Mouse (Mus musculus): ENCODE results near the gene Matn1.

GRCm38 (mm10) chr4:130912626-130913025 lies 31.6 kb upstream of the Matn1 start:
- TF ChIP-seq CTCF (IDR thresholded peaks at IDR 0.05; ENCODE audit: low read depth) = no peak
- no peak for TF ChIP-seq EP300 (IDR thresholded peaks at IDR 0.05; ENCODE audit: low read depth)

Measured in liver, embryonic 14.5 days (tissue).